Mouse (Mus musculus): Measurements from ENCODE around the gene Ddx49.

DNA sequence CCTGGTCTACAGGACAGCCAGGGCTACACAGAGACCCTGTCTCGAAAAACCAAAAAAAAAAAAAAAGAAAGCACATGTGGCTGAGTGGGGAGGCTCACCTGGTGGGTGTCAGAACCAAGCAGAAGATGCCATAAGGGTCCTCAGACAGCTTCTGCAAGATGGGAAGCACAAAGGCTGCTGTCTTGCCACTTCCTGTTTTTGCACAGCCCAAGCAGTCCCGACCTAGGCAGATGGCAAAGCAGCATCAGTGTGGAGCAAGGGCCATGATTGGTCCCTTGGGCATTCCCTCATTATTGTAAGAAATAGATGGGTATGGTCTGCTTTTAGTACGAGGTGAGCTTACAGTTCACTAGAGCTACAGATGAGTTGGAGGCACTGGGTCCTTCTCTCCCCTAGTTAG is 1.4 kb downstream of the Ddx49 start:
- TF ChIP-seq CTCF (IDR thresholded peaks at IDR 0.05; ENCODE audit: low read depth, low read length): no peak
- no peak for TF ChIP-seq POLR2A (IDR thresholded peaks at IDR 0.05; ENCODE audit: extremely low read depth, insufficient read depth, low read length)

Data from liver, adult 2 months (tissue).